11 mouse cellular contexts compared by ENCODE assay signal in genomic region chr4:63319566-63319965, GRCm38 (mm10). TPM values are rescaled to one million over a fixed set of nuclear protein-coding genes. Genes with fewer than 3 reads are reported as not detected.
DNase-seq lines count a peak whose midpoint lies in the region; ATAC-seq and TF ChIP-seq lines count a peak whose summit lies in the region.
"Not testable (repeated sequence)": the region's sequence is repeated elsewhere in the genome, so short reads cannot be mapped to it uniquely, and the experiment has no call there.
"Had no signal": no experiment of that assay in that cellular context is flagged by ENCODE, and none has a peak within 500 bp of the region (broad histone marks: within the 10 kb centered on the region; RNA-seq: fewer than 3 reads in every experiment).

No protein-coding gene starts in this region.

- not testable (repeated sequence) for TF ChIP-seq POLR2A in embryonic fibroblast, embryonic 13.5 days (IDR thresholded peaks at IDR 0.05; ENCODE audit: low read depth, low read length); thymus, adult 2 months (IDR thresholded peaks at IDR 0.05; ENCODE audit: control insufficient read depth, extremely low read depth, insufficient read depth, low read length, poor library complexity)

- H3K36me3 ChIP-seq in liver, embryonic 14.5 days (replicated peaks; ENCODE audit: control insufficient read depth, insufficient read depth, low read depth); thymus, adult 2 months (ENCODE audit: control insufficient read depth, insufficient read depth, low read length): not testable (repeated sequence)

- peaks cover 10% of the 10 kb centered on the region for H3K4me1 ChIP-seq in embryonic fibroblast, embryonic 13.5 days (ENCODE audit: control insufficient read depth, insufficient read depth, low read length)
- not testable (repeated sequence) for H3K4me1 ChIP-seq in liver, embryonic 14.5 days (replicated peaks; ENCODE audit: control insufficient read depth in 2 of 2, insufficient read depth in 2 of 2, low read length in 1 of 2); thymus, adult 2 months (replicated peaks; ENCODE audit: control insufficient read depth, insufficient read depth, low read length)

- not testable (repeated sequence) for H3K9ac ChIP-seq in liver, embryonic 14.5 days (replicated peaks)

- not testable (repeated sequence) for H3K27me3 ChIP-seq in liver, embryonic 14.5 days (ENCODE audit: control insufficient read depth, insufficient read depth, low read length); thymus, adult 2 months (ENCODE audit: control insufficient read depth, insufficient read depth, low read length)

- intact Hi-C loops in heart, postnatal 10 days (cut with DNase I) = loop anchor here (1.0 to 2.0 kb wide), 3 partner anchors 105 to 161 kb away; partner anchors contain the start of gene Col27a1

- not testable (repeated sequence) for ATAC-seq in liver, embryonic 14.5 days (ENCODE audit: insufficient read depth)

- TF ChIP-seq EP300 in liver, embryonic 14.5 days (IDR thresholded peaks at IDR 0.05; ENCODE audit: low read depth) = not testable (repeated sequence)

- not testable (repeated sequence) for H3K4me3 ChIP-seq in embryonic fibroblast, embryonic 13.5 days (ENCODE audit: insufficient read depth, low read length); liver, embryonic 14.5 days (ENCODE audit: insufficient read depth in 1 of 2, low read depth in 2 of 2, low read length in 2 of 2); thymus, adult 2 months (ENCODE audit: control insufficient read depth, insufficient read depth, low read length)

- H3K4me2 ChIP-seq in liver, embryonic 14.5 days (ENCODE audit: low read depth) = not testable (repeated sequence)

- H3K9me3 ChIP-seq in liver, embryonic 14.5 days (ENCODE audit: control insufficient read depth, low read length) = not testable (repeated sequence)

- peak; percentile 52; the same call in 1 of the 2 replicates for TF ChIP-seq CTCF in embryonic fibroblast, embryonic 13.5 days (IDR thresholded peaks at IDR 0.05; ENCODE audit: borderline replicate concordance, insufficient read depth, low read length)
- TF ChIP-seq CTCF in liver, embryonic 14.5 days (IDR thresholded peaks at IDR 0.05; ENCODE audit: low read depth) = peak; percentile 62
- TF ChIP-seq CTCF in thymus, adult 2 months (IDR thresholded peaks at IDR 0.05; ENCODE audit: borderline replicate concordance, control insufficient read depth, extremely low read depth, insufficient read depth, low read length, poor library complexity) = not testable (repeated sequence)

- peak; percentile 25 for DNase-seq in ES-CJ7 (ENCODE audit: low read depth, low spot score)
- peak; percentile 12 for DNase-seq in c-Kit-positive CD71-positive TER-119-positive erythroid progenitor cells, embryonic 14.5 days (ENCODE audit: low spot score)
- DNase-seq in heart, postnatal 10 days = peak; percentile 76 to 87
- peak; percentile 76 for DNase-seq in kidney, postnatal 14 days
- DNase-seq in liver, embryonic 14.5 days (ENCODE audit: low read depth in 3 of 3, low spot score in 3 of 3) = not testable (repeated sequence)
- peak; percentile 57 for DNase-seq in neural tube, embryonic 10.5 days (ENCODE audit: extremely low spot score, low spot score)
- DNase-seq in thymus, adult 2 months = peak; percentile 74

- not testable (repeated sequence) for H3K27ac ChIP-seq in embryonic fibroblast, embryonic 13.5 days (ENCODE audit: insufficient read depth, low read length); liver, embryonic 14.5 days; thymus, adult 2 months (ENCODE audit: control insufficient read depth, insufficient read depth, low read length)

- WGBS in liver, embryonic 14.5 days (ENCODE audit: insufficient replicate concordance) = 14% methylated on average over 3 of the region's 3 CpGs
- WGBS in thymus, adult 2 months = 26% methylated on average over 3 of the region's 3 CpGs

RNA-seq across cellular contexts. Expression of gene Orm1, which starts 24.8 kb away (rescaled TPM):
- not detected in 2 replicates for polyA plus RNA-seq in embryonic fibroblast, embryonic 13.5 days (2011; ENCODE audit: insufficient read length, low read depth, missing spikeins)
- total RNA-seq in heart, postnatal 10 days (2021) = under 1 TPM in 1 of 2 experiments, not detected in 1; 0.35 TPM
- not detected in 2 replicates for polyA plus RNA-seq in liver, embryonic 14.5 days (2012; rRNA removed)
- polyA plus RNA-seq in liver, embryonic 14.5 days (2014; fragmentation: Nextera tagmentation; extraction: Ambion mirVana) = not detected in 2 replicates
- 3.5 and 5.3 TPM in 2 replicates for polyA plus RNA-seq in thymus, adult 2 months (2012; rRNA removed)
- total RNA-seq: neutrophil, adult 5-6 weeks had no signal
- polyA plus RNA-seq: hindbrain, embryonic 13.5 days; liver, embryonic 11.5 days had no signal

RNA-seq across cellular contexts. Expression of gene Orm3, which starts 36.4 kb away (rescaled TPM):
- not detected in 2 replicates for polyA plus RNA-seq in embryonic fibroblast, embryonic 13.5 days (2011; ENCODE audit: insufficient read length, low read depth, missing spikeins)
- under 1 TPM in 1 of 2 experiments, not detected in 1; 0.60 TPM for total RNA-seq in heart, postnatal 10 days (2021)
- polyA plus RNA-seq in liver, embryonic 14.5 days (2012; rRNA removed) = not detected in 2 replicates
- polyA plus RNA-seq in liver, embryonic 14.5 days (2014; fragmentation: Nextera tagmentation; extraction: Ambion mirVana) = not detected in 2 replicates
- polyA plus RNA-seq in thymus, adult 2 months (2012; rRNA removed) = 0.18 and 0.28 TPM in 2 replicates
- total RNA-seq: neutrophil, adult 5-6 weeks had no signal
- polyA plus RNA-seq: hindbrain, embryonic 13.5 days; liver, embryonic 11.5 days had no signal

RNA-seq across cellular contexts. Expression of gene Orm2, which starts 42.7 kb away (rescaled TPM):
- not detected in 2 replicates for polyA plus RNA-seq in embryonic fibroblast, embryonic 13.5 days (2011; ENCODE audit: insufficient read length, low read depth, missing spikeins)
- not detected for total RNA-seq in heart, postnatal 10 days (2021)
- not detected in 2 replicates for polyA plus RNA-seq in liver, embryonic 14.5 days (2012; rRNA removed)
- polyA plus RNA-seq in liver, embryonic 14.5 days (2014; fragmentation: Nextera tagmentation; extraction: Ambion mirVana) = not detected in 2 replicates
- 0.31 and 0.38 TPM in 2 replicates for polyA plus RNA-seq in thymus, adult 2 months (2012; rRNA removed)
- total RNA-seq: neutrophil, adult 5-6 weeks had no signal
- polyA plus RNA-seq: hindbrain, embryonic 13.5 days; liver, embryonic 11.5 days had no signal
